Mouse (Mus musculus) leukemia stem cell, adult 10-12 weeks (primary cell): Measurements from ENCODE around the gene Map4k5. TPM values are rescaled to one million over a fixed set of nuclear protein-coding genes. Genes with fewer than 3 reads are reported as not detected.

Experiments
- polyA plus RNA-seq: library from polyadenylated mRNA; stranded (reverse); fragments of >175 nt; gene quantifications from 2 replicates; pipeline ENCODE4 v1.2.3, GENCODE M21; 2012; ENCODE audit warnings: low replicate concordance

Gene Map4k5
- polyA plus RNA-seq, result 7.0 and 7.5 TPM in 2 replicates

GRCm38 (mm10) chr12:69892371-69893251 lies at the start of gene Map4k5, which contains the start of gene Atl1:
Gene Map4k5, minus strand, starts transcription at chr12:69893200.
Gene Atl1, plus strand, starts transcription at chr12:69892614.

GRCm38 (mm10) chr12:69790530-69791505 lies 102.2 kb downstream of the Map4k5 start, which contains the start of gene Cdkl1:
Gene Cdkl1, minus strand, starts transcription at chr12:69791267.

Other genes with a start within 250 kb of the Map4k5 start
- 4.2 and 16.8 TPM in 2 replicates for gene Sos2, start 211.3 kb downstream of the Map4k5 start, polyA plus RNA-seq
- gene L2hgdh, start 168.3 kb downstream of the Map4k5 start, polyA plus RNA-seq, result 1.3 and 2.1 TPM in 2 replicates
- 12.1 and 16.0 TPM in 2 replicates for gene Atp5s, start 168.2 kb downstream of the Map4k5 start, polyA plus RNA-seq
- 0.75 TPM in 1 of 2 replicates, not detected in the other for gene Cdkl1, start 101.9 kb downstream of the Map4k5 start, polyA plus RNA-seq
- 0.88 and 1.2 TPM in 2 replicates for gene Atl1, start 586 bp downstream of the Map4k5 start, polyA plus RNA-seq
- gene Sav1, start 93.8 kb upstream of the Map4k5 start, polyA plus RNA-seq, result 17.0 and 32.1 TPM in 2 replicates
- gene Nin, start 220.5 kb upstream of the Map4k5 start, polyA plus RNA-seq, result 10.7 and 14.8 TPM in 2 replicates